Mouse (Mus musculus) heart, adult 2 months (tissue): Measurements from ENCODE around the gene Olfr704.

ENCODE experiments used
- CTCF ChIP-seq: fragments of 200-600 bp; IDR thresholded peaks from 2 replicates; pipeline ENCODE4 v1.8.1; 2022; ENCODE audit warnings: antibody characterized with exemption, mild to moderate bottlenecking, moderate library complexity
- EP300 ChIP-seq: fragments of 200-500 bp; IDR thresholded peaks from 2 replicates; pipeline ENCODE4 v1.6.1; 2011; ENCODE audit warnings: low read depth, low read length, control low read depth; ENCODE audit not compliant: insufficient read depth
- POLR2A ChIP-seq: fragments of 200-500 bp; IDR thresholded peaks from 2 replicates; pipeline ENCODE4 v1.6.1; 2011; ENCODE audit warnings: mild to moderate bottlenecking, low read depth, low read length, control low read depth; ENCODE audit not compliant: insufficient read depth

GRCm38 (mm10) chr7:106843060-106843459 is 19.9 kb upstream of the Olfr704 start, which contains the start of gene Olfr703:
- TF ChIP-seq CTCF (no peak), POLR2A (no peak), EP300 (no peak)
